Mouse (Mus musculus): ENCODE results near the gene Txn2. TPM values are rescaled to one million over a fixed set of nuclear protein-coding genes. Genes with fewer than 3 reads are reported as not detected.

Gene Txn2
- polyA plus RNA-seq, 2 experiments = 121 to 199 TPM

DNA sequence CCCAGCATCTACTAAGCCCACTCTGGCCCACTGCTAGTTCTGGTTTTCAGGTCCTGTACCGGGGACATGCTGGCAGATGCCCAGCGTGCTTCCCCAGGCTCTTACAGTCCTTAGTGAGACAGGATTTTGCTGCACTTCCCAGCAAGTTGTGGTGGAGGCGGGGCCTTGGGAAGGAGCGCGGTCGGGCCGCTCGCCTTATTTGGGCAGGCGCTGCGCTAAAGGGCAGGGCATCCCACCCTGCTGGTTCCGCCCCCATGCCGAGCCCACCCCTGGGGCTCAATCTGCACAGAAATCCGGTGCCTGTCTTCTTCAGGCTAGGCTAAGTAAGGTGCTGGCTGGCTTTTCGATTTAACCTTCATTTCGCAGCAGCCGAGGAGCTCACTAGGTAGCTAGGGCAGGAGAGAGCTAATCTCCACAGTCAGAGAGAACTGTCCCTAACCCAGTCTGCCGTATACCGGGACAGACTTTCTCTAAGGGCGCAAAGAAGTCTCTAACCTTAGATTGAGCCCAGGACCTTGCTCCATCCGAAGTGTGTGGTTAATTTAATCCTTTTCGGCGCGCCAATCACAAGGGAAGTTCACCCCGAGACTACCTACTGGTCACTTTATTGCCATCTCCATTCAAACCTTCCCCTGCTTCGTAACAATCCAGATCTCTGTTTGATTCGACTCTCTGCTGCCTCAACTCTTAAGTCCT is 23.4 kb downstream of the Txn2 start:
- no peak overlapping the region for H3K27ac ChIP-seq
- peak overlapping the region in 1 of 2 experiments; percentile 24; a peak in 2 of 4 replicates for H3K4me3 ChIP-seq (ENCODE audit: insufficient read depth in 1 of 2, low read depth in 2 of 2, low read length in 2 of 2)
- peak overlapping the region; percentile 42 for H3K4me2 ChIP-seq (ENCODE audit: low read depth)
- H3K9me3 ChIP-seq (ENCODE audit: control insufficient read depth, low read length) = no peaks in the 10 kb centered on the region
- H3K36me3 ChIP-seq (replicated peaks; ENCODE audit: control insufficient read depth, insufficient read depth, low read depth) = no peaks in the 10 kb centered on the region
- peaks cover 2% of the 10 kb centered on the region; the same call in 1 of the 2 replicates for H3K27me3 ChIP-seq (ENCODE audit: control insufficient read depth, insufficient read depth, low read length)
- ATAC-seq (ENCODE audit: insufficient read depth) (peak; percentile 43; the same call in 1 of the 2 replicates), DNase-seq (ENCODE audit: low read depth in 3 of 3, low spot score in 3 of 3) (no peak)
- H3K9ac ChIP-seq (replicated peaks) = no peak overlapping the region
- 9% methylated on average over 26 of the region's 26 CpGs for WGBS (ENCODE audit: insufficient replicate concordance)
- peaks cover 0 to 9% of the 10 kb centered on the region in 2 experiments; a peak in 2 of 4 replicates for H3K4me1 ChIP-seq (replicated peaks; ENCODE audit: control insufficient read depth in 2 of 2, insufficient read depth in 2 of 2, low read length in 1 of 2)
- TF ChIP-seq EP300 (IDR thresholded peaks at IDR 0.05; ENCODE audit: low read depth) = no peak
- no peak for TF ChIP-seq CTCF (IDR thresholded peaks at IDR 0.05; ENCODE audit: low read depth)

DNA sequence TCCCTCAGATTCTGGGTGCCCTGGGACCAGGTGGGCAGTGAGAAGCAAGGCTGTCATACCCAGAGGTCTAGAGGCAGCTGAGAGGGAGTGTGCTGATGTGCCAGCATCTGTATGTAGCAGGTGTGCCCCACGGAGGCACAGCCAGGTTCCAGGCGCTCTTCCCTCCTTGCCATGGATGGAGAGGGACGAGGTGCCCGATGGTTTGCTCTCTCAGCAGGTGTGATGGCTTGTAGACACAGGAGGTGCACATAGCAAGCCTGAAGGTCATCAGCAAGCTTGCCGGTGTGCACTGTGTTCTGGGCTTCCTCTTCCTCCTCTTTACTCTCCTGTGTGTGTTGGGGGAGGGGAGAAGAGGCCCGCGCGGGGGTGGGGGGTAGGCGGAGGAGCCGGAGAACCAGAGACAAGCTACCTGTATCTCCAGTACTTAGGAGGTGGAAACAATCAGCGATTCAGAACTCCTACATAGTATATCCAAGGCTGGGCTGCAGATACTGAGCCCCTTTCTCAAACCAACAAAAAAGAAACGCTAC is 24.4 kb downstream of the Txn2 start:
- no peak for DNase-seq (ENCODE audit: low read depth in 3 of 3, low spot score in 3 of 3)

DNA sequence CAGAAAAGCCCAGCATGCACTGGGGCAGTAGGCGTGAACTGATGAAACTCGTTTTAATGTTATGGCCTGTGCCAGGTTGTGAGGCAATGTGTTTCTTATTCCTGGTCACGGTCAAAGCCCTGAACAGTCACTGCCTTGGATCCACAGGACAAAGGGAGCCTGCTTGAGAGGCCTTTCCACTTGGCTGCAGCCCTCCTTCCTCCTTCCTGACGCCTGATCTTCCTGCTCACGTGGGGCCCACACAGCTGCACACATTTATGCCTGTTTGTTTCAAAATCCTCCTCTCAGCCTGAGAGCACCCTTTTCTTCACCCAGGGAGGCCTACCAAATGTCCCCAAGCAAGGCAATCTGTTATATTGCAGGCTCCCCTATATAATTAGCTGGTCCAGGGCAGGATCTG is 25.6 kb downstream of the Txn2 start:
- Histone ChIP-seq H3K36me3 (replicated peaks; ENCODE audit: control insufficient read depth, insufficient read depth, low read depth) (no peaks in the 10 kb centered on the region), H3K4me1 (replicated peaks; ENCODE audit: control insufficient read depth in 2 of 2, insufficient read depth in 2 of 2, low read length in 1 of 2) (peaks cover 0 to 9% of the 10 kb centered on the region in 2 experiments; a peak in 2 of 4 replicates), H3K9ac (replicated peaks) (no peak overlapping the region), H3K9me3 (ENCODE audit: control insufficient read depth, low read length) (no peaks in the 10 kb centered on the region), H3K27me3 (ENCODE audit: control insufficient read depth, insufficient read depth, low read length) (peaks cover 2% of the 10 kb centered on the region; the same call in 1 of the 2 replicates), H3K27ac (no peak overlapping the region), H3K4me3 (ENCODE audit: insufficient read depth in 1 of 2, low read depth in 2 of 2, low read length in 2 of 2) (no peak overlapping the region), H3K4me2 (ENCODE audit: low read depth) (no peak overlapping the region)
- no peak for TF ChIP-seq CTCF (IDR thresholded peaks at IDR 0.05; ENCODE audit: low read depth)
- TF ChIP-seq EP300 (IDR thresholded peaks at IDR 0.05; ENCODE audit: low read depth) = no peak
- 63% methylated on average over 5 of the region's 5 CpGs for WGBS (ENCODE audit: insufficient replicate concordance)
- no peak for ATAC-seq (ENCODE audit: insufficient read depth)
- DNase-seq (ENCODE audit: low read depth in 3 of 3, low spot score in 3 of 3) = no peak

More for the DNA sequence above, 24.4 kb downstream of the Txn2 start:
- H3K4me2 ChIP-seq (ENCODE audit: low read depth) = 0 out of 2 replicates have a peak overlapping the region, but pooled peaks have one; percentile 5
- TF ChIP-seq EP300 (IDR thresholded peaks at IDR 0.05; ENCODE audit: low read depth) = no peak
- no peak for TF ChIP-seq CTCF (IDR thresholded peaks at IDR 0.05; ENCODE audit: low read depth)
- H3K9me3 ChIP-seq (ENCODE audit: control insufficient read depth, low read length) = no peaks in the 10 kb centered on the region
- H3K4me1 ChIP-seq (replicated peaks; ENCODE audit: control insufficient read depth in 2 of 2, insufficient read depth in 2 of 2, low read length in 1 of 2) = peaks cover 0 to 9% of the 10 kb centered on the region in 2 experiments; a peak in 2 of 4 replicates
- WGBS (ENCODE audit: insufficient replicate concordance) = 21% methylated on average over 12 of the region's 12 CpGs
- H3K27me3 ChIP-seq (ENCODE audit: control insufficient read depth, insufficient read depth, low read length) = peaks cover 2% of the 10 kb centered on the region; the same call in 1 of the 2 replicates
- no peak overlapping the region for H3K9ac ChIP-seq (replicated peaks)
- no peak overlapping the region for H3K27ac ChIP-seq
- H3K36me3 ChIP-seq (replicated peaks; ENCODE audit: control insufficient read depth, insufficient read depth, low read depth) = no peaks in the 10 kb centered on the region
- no peak for ATAC-seq (ENCODE audit: insufficient read depth)
- no peak overlapping the region for H3K4me3 ChIP-seq (ENCODE audit: insufficient read depth in 1 of 2, low read depth in 2 of 2, low read length in 2 of 2)

DNA sequence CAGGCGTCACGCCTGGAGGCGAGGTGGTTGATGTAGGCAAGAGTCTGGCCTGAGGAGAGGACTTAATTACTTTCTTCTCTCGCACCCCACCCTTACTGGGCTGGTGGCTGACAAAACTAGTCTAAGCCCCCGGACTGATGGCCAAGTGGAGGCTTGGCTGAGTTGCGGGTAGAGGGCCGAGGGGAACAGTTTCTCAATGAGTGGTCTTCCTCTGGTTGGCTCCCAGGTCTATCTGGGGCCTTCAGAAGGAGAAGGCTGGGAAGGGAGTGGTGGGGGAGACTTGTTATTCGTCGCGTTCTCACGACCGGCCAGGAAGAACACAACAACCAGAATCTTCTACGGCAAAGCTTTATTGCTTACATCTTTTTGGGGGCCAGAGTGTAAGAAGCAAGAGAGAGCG is 33.9 kb downstream of the Txn2 start:
- ATAC-seq (ENCODE audit: insufficient read depth) (no peak), DNase-seq (ENCODE audit: low read depth in 3 of 3, low spot score in 3 of 3) (no peak)
- peak overlapping the region; percentile 13; the same call in 1 of the 2 replicates for H3K4me2 ChIP-seq (ENCODE audit: low read depth)
- H3K9ac ChIP-seq (replicated peaks) = no peak overlapping the region
- WGBS (ENCODE audit: insufficient replicate concordance) = 70% methylated on average over 13 of the region's 14 CpGs
- no peak overlapping the region for H3K4me3 ChIP-seq (ENCODE audit: insufficient read depth in 1 of 2, low read depth in 2 of 2, low read length in 2 of 2)
- no peaks in the 10 kb centered on the region for H3K36me3 ChIP-seq (replicated peaks; ENCODE audit: control insufficient read depth, insufficient read depth, low read depth)
- H3K27ac ChIP-seq = no peak overlapping the region
- H3K9me3 ChIP-seq (ENCODE audit: control insufficient read depth, low read length) = no peaks in the 10 kb centered on the region
- H3K4me1 ChIP-seq (replicated peaks; ENCODE audit: control insufficient read depth in 2 of 2, insufficient read depth in 2 of 2, low read length in 1 of 2) = no peaks in the 10 kb centered on the region
- no peak for TF ChIP-seq CTCF (IDR thresholded peaks at IDR 0.05; ENCODE audit: low read depth)
- no peak for TF ChIP-seq EP300 (IDR thresholded peaks at IDR 0.05; ENCODE audit: low read depth)
- no peaks in the 10 kb centered on the region for H3K27me3 ChIP-seq (ENCODE audit: control insufficient read depth, insufficient read depth, low read length)

DNA sequence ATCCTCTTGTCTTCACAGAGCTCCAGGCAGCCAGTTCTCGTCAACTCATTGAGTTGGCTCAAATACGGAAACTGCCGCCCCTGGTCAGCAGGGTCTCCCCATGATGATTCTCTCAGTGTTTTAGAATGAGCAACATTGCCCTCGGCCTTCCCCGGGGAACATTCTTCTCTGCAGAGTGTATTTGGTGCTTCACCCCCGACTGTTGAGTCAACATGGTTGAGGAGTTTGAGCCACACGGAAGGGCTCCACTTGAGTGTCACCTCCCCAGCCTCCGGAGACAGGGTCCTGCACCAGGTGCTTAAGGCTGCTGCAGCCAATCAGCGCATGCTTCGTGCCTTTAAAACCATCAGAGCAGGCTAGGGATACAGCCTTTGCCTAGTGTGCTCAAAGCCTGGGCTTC is 35.5 kb downstream of the Txn2 start:
- DNase-seq (ENCODE audit: low read depth in 3 of 3, low spot score in 3 of 3) (no peak), ATAC-seq (ENCODE audit: insufficient read depth) (no peak)
- TF ChIP-seq CTCF (IDR thresholded peaks at IDR 0.05; ENCODE audit: low read depth) = no peak
- no peak for TF ChIP-seq EP300 (IDR thresholded peaks at IDR 0.05; ENCODE audit: low read depth)
- no peaks in the 10 kb centered on the region for H3K36me3 ChIP-seq (replicated peaks; ENCODE audit: control insufficient read depth, insufficient read depth, low read depth)
- H3K9me3 ChIP-seq (ENCODE audit: control insufficient read depth, low read length) = no peaks in the 10 kb centered on the region
- 45% methylated on average over 10 of the region's 10 CpGs for WGBS (ENCODE audit: insufficient replicate concordance)
- no peak overlapping the region for H3K27ac ChIP-seq
- no peak overlapping the region for H3K4me2 ChIP-seq (ENCODE audit: low read depth)
- H3K4me3 ChIP-seq (ENCODE audit: insufficient read depth in 1 of 2, low read depth in 2 of 2, low read length in 2 of 2) = no peak overlapping the region
- no peaks in the 10 kb centered on the region for H3K4me1 ChIP-seq (replicated peaks; ENCODE audit: control insufficient read depth in 2 of 2, insufficient read depth in 2 of 2, low read length in 1 of 2)
- H3K27me3 ChIP-seq (ENCODE audit: control insufficient read depth, insufficient read depth, low read length) = no peaks in the 10 kb centered on the region
- no peak overlapping the region for H3K9ac ChIP-seq (replicated peaks)

All from liver, embryonic 14.5 days (tissue).